Mouse (Mus musculus) liver, adult 2 months (tissue): Measurements from ENCODE around the gene Fam19a1. TPM values are rescaled to one million over a fixed set of nuclear protein-coding genes. Genes with fewer than 3 reads are reported as not detected.

Experiments
- DNase-seq: peaks from one replicate; pipeline ENCODE4 v3.0.0-alpha.2; 2011; ENCODE audit warnings: low read depth, low spot score; ENCODE audit errors: extremely low read depth
- H3K27ac ChIP-seq: fragments of 200-500 bp; replicated peaks from 2 replicates; pipeline ENCODE4 v1.5.1; 2012; ENCODE audit warnings: low read depth, mild to moderate bottlenecking, control low read depth, inconsistent platforms, low read length; ENCODE audit not compliant: insufficient read depth
- H3K27me3 ChIP-seq: fragments of 200-500 bp; 2 replicates; pipeline ENCODE4 v1.6.1; 2012; ENCODE audit warnings: mild to moderate bottlenecking, moderate library complexity, low read length, inconsistent platforms; ENCODE audit not compliant: control insufficient read depth, insufficient read depth
- H3K36me3 ChIP-seq: fragments of 200-500 bp; 2 replicates; pipeline ENCODE4 v1.6.1; 2012; ENCODE audit warnings: low read length, inconsistent platforms; ENCODE audit not compliant: control insufficient read depth, insufficient read depth
- H3K4me1 ChIP-seq: fragments of 200-500 bp; 2 replicates; pipeline ENCODE4 v1.6.1; 2011; ENCODE audit warnings: low read length; ENCODE audit not compliant: control insufficient read depth, insufficient read depth
- H3K4me3 ChIP-seq: fragments of 200-500 bp; 2 replicates; pipeline ENCODE4 v1.5.1; 2011; ENCODE audit warnings: low read depth, mild to moderate bottlenecking, control low read depth, low read length, moderate library complexity; ENCODE audit not compliant: insufficient read depth
- H3K79me2 ChIP-seq: fragments of 200-500 bp; 2 replicates; pipeline ENCODE4 v1.6.1; 2012; ENCODE audit warnings: inconsistent platforms, mild to moderate bottlenecking, low read length, moderate library complexity; ENCODE audit not compliant: control insufficient read depth, insufficient read depth
- H3K9ac ChIP-seq: fragments of 200-500 bp; 2 replicates; pipeline ENCODE4 v1.6.1; 2012; ENCODE audit warnings: low read depth, mild to moderate bottlenecking, control low read depth, inconsistent platforms, low read length
- CTCF ChIP-seq: fragments of 200-500 bp; IDR thresholded peaks from 2 replicates; pipeline ENCODE4 v1.5.1; 2011; ENCODE audit warnings: low read depth, low read length, control low read depth
- POLR2A ChIP-seq: fragments of 200-500 bp; IDR thresholded peaks from 2 replicates; pipeline ENCODE4 v1.6.1; 2011; ENCODE audit warnings: low read length, control low read depth; ENCODE audit not compliant: insufficient read depth; ENCODE audit errors: extremely low read depth
- WGBS: fragments of 180-500 bp; shearing (Covaris S2); methylation state at CpG from one replicate; pipeline ENCODE4 v1.1.7; 2018; 5-methylcytosine and 5-hydroxymethylcytosine counted together
- polyA plus RNA-seq: library from polyadenylated mRNA; depleted of rRNA; stranded (reverse); fragments of >200 nt; gene quantifications from 2 replicates; pipeline ENCODE4 v1.2.3, GENCODE M21; 2012
- total RNA-seq: library from RNA; depleted of rRNA; stranded (reverse); fragments of >200 nt; gene quantifications from 2 replicates; pipeline ENCODE4 v1.2.3, GENCODE M21; 2014

The Fam19a1 gene
- total and polyA plus RNA-seq, 2 experiments: 0.09 TPM; not detected in 1

- Histone ChIP-seq H3K4me3 (no peak overlapping the region), H3K9ac (no peak overlapping the region), H3K79me2 (no peaks in the 10 kb centered on the region), H3K27ac (no peak overlapping the region), H3K4me1 (no peaks in the 10 kb centered on the region), H3K36me3 (no peaks in the 10 kb centered on the region), H3K27me3 (no peaks in the 10 kb centered on the region)
- WGBS: 94% methylated on average over 2 of the region's 2 CpGs
- TF ChIP-seq CTCF: no peak
- DNase-seq: no peak
Observed at GRCm38 (mm10) chr6:96205395-96205794, 92.4 kb downstream of the Fam19a1 start.

- Histone ChIP-seq H3K27ac (no peak overlapping the region), H3K4me1 (no peaks in the 10 kb centered on the region), H3K4me3 (no peak overlapping the region), H3K79me2 (no peaks in the 10 kb centered on the region), H3K36me3 (no peaks in the 10 kb centered on the region), H3K9ac (no peak overlapping the region), H3K27me3 (no peaks in the 10 kb centered on the region)
- no peak for DNase-seq
- no peak for TF ChIP-seq CTCF
- TF ChIP-seq POLR2A: no peak
Observed at GRCm38 (mm10) chr6:96234806-96235205, 121.9 kb downstream of the Fam19a1 start.

GRCm38 (mm10) chr6:96244320-96244719 lies 131.4 kb downstream of the Fam19a1 start:
- H3K79me2 ChIP-seq: no peaks in the 10 kb centered on the region
- H3K36me3 ChIP-seq: no peaks in the 10 kb centered on the region
- 78% methylated on average over 3 of the region's 3 CpGs for WGBS
- H3K4me3 ChIP-seq: no peak overlapping the region
- no peak for DNase-seq
- no peak overlapping the region for H3K27ac ChIP-seq
- no peaks in the 10 kb centered on the region for H3K4me1 ChIP-seq
- no peaks in the 10 kb centered on the region for H3K27me3 ChIP-seq
- TF ChIP-seq CTCF (no peak), POLR2A (no peak)
- H3K9ac ChIP-seq: no peak overlapping the region

- TF ChIP-seq CTCF (no peak), POLR2A (no peak)
- Histone ChIP-seq H3K36me3 (no peaks in the 10 kb centered on the region), H3K27ac (no peak overlapping the region), H3K27me3 (no peaks in the 10 kb centered on the region), H3K79me2 (no peaks in the 10 kb centered on the region), H3K4me1 (no peaks in the 10 kb centered on the region), H3K4me3 (no peak overlapping the region), H3K9ac (no peak overlapping the region)
- no peak for DNase-seq
- 83% methylated on average over 3 of the region's 3 CpGs for WGBS
Observed at GRCm38 (mm10) chr6:96252001-96252400, 139.0 kb downstream of the Fam19a1 start.

GRCm38 (mm10) chr6:96254815-96255214 lies 141.9 kb downstream of the Fam19a1 start:
- no peak overlapping the region for H3K9ac ChIP-seq
- no peak overlapping the region for H3K4me3 ChIP-seq
- TF ChIP-seq POLR2A (no peak), CTCF (no peak)
- WGBS: 76% methylated on average over 2 of the region's 2 CpGs
- H3K36me3 ChIP-seq: no peaks in the 10 kb centered on the region
- no peak for DNase-seq
- no peaks in the 10 kb centered on the region for H3K27me3 ChIP-seq
- no peak overlapping the region for H3K27ac ChIP-seq
- H3K79me2 ChIP-seq: no peaks in the 10 kb centered on the region
- no peaks in the 10 kb centered on the region for H3K4me1 ChIP-seq

- H3K36me3 ChIP-seq: no peaks in the 10 kb centered on the region
- no peak overlapping the region for H3K27ac ChIP-seq
- TF ChIP-seq CTCF (no peak), POLR2A (no peak)
- WGBS: 94% methylated on average over 3 of the region's 3 CpGs
- no peaks in the 10 kb centered on the region for H3K4me1 ChIP-seq
- no peak overlapping the region for H3K9ac ChIP-seq
- DNase-seq: no peak
- H3K4me3 ChIP-seq: no peak overlapping the region
- no peaks in the 10 kb centered on the region for H3K27me3 ChIP-seq
- no peaks in the 10 kb centered on the region for H3K79me2 ChIP-seq
Observed at GRCm38 (mm10) chr6:96258651-96259050, 145.7 kb downstream of the Fam19a1 start.
